Mouse (Mus musculus) CH12F3 (cell line): ENCODE results near the gene Ugt1a9.
"Not testable (repeated sequence)": the region's sequence is repeated elsewhere in the genome, so short reads cannot be mapped to it uniquely, and the experiment has no call there.

Experiments
- in situ Hi-C: fragments of 300-500 bp; cut with MboI; formaldehyde crosslinking; loops from 2 replicates; pipeline ENCODE4 v1.14.3; 2020; ENCODE audit warnings: low sequenced_read_pairs

The Ugt1a9 gene

DNA sequence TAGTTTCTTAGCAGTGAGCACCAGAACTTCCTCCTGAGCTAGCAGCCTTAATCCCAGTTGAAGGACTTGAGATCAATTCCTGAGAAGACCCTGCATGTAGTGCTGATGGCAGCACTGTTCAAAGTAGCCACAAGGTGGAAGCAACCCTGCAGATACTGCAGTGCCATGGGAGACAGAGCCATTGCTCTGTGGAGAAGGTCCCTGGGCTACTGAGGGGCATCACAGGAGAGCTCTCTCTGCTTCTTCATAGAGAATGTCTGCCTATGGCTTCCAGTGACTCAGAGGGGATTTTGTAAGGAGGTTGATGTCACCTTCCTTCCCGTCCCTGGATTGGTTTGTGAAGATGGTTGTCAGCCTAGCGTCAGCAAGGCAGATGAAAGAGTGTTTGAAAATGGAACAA, 79.5 kb downstream of the Ugt1a9 start:
- in situ Hi-C loops, result not testable (repeated sequence)

- in situ Hi-C loops, result no loop called here
These were observed 87.8 kb downstream of the Ugt1a9 start for GRCm38 (mm10) chr1:88158430-88158829.

DNA sequence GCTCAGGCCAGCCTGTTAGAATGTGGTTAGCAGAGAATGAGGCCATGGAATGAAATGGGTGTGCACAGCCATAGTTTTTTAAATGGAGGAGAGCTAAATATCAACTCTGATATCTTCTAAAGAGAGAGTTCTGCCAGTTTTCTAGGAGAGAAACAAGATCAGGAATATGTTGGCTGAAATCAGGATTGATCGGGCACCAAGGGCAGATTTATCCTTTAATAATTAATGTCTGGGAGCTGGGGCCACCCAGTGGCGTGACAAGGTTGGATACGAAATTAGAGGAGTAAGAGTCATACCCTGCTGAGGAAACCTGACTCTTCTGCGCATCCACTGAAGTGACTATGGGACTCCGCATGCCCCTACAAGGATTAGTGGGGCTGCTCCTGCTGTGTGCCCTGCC, 95.1 kb downstream of the Ugt1a9 start, which contains the start of gene Ugt1a5:
Gene Ugt1a5 (plus strand): TSS at position 302 of the 400 bp plus-strand sequence.
- in situ Hi-C loops, result no loop called here

DNA sequence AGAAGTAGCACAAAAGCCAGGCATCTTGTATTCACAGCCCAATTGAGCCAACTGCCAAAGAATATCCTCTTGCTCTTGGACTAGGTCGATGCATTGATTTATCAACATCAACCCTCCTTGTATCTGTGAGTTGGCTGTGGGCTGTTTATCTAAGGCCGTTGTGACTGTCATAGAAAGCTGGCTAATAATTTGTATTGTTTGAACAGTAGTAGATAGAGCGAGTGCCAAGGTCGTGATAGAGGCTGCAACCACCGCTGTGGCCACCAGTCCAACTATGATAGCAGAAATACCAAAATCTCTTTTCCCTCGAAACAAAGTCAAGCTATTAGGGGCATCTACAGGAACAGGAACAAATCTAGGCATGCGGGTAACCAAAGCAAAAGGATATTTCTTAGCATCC, 101.6 kb downstream of the Ugt1a9 start:
- in situ Hi-C loops, result not testable (repeated sequence)

GRCm38 (mm10) chr1:88179657-88180056, 109.1 kb downstream of the Ugt1a9 start:
- in situ Hi-C loops, result no loop called here

- in situ Hi-C loops, result no loop called here
These were observed 115.8 kb downstream of the Ugt1a9 start for GRCm38 (mm10) chr1:88186325-88186935.

DNA sequence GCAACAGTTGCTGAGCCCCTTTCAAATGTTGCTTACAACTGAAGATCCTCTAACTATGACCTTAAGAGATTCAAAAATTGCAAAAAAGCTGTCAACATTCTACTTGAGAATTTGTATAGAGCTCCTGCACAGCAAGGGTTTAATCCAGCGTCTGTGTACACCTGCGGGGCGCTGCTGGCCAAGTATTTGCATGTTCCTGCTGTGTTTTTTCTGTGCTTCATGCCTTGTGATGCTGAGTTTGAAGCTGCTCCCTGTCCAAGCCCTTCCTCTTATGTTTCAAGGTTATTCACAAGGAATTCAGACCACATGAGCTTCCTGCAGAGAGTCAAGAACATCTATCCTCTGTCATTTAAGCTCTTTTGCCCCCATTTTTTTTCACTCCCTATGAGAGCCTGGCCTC, 121.5 kb downstream of the Ugt1a9 start:
- in situ Hi-C loops, result no loop called here

GRCm38 (mm10) chr1:88195687-88196086, 125.1 kb downstream of the Ugt1a9 start:
- in situ Hi-C loops, result no loop called here

GRCm38 (mm10) chr1:88197443-88197842, 126.8 kb downstream of the Ugt1a9 start:
- in situ Hi-C loops, result no loop called here

- in situ Hi-C loops, result no loop called here
These were observed 129.4 kb downstream of the Ugt1a9 start for GRCm38 (mm10) chr1:88199996-88200395.

DNA sequence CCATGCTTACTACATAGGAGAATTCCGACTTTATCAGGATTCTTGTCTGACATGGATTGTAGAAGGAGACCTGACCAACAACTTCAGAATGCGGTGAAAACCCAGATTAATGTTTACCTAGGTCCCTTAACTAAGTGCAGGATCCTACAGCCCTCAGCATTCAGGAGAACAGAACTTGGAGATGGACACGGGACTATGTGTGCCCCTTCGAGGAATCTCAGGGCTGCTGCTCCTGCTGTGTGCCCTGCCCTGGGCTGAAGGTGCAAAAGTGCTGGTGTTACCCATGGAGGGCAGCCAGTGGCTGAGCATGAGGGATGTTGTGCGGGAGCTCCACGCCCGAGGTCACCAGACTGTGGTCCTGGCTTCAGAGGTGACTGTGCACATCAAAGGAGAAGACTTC, 129.9 kb downstream of the Ugt1a9 start, which contains the start of gene Ugt1a2:
Gene Ugt1a2 (plus strand): TSS at position 146 of the 400 bp plus-strand sequence.
- in situ Hi-C loops, result no loop called here

GRCm38 (mm10) chr1:88205294-88205922, 134.8 kb downstream of the Ugt1a9 start, which contains the start of gene Dnajb3:
Gene Dnajb3 (minus strand): TSS chr1:88205782.
- in situ Hi-C loops, result no loop called here

DNA sequence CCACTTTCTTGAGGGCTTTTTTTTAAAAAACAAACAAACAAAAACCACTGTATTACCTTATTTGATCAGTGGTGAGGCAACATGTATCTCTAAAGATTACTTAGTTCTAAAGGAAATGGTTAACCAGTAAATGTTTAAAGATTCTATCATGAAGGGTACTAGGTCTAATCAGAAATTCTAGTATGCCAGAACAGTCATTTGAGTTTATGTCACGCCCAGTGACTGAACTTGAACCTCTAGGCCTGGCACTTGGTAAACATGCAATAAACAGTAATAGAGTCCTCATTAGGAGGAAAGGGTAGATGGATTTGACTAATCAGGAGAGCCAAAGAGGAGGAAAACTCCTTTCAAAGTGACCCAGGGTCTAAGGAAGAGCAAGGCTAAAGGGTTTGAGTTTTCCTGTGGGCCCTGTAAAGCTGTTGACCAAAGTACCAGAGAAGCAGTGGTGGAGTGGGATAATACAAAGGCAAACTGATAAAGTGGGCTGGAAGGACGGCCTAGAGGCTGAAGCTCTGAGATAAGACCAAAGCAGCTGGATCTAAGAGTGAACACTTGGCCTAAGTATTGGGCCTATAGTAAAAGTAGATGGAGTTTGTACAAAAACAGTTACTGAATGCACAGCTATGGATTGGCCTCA, 136.4 kb downstream of the Ugt1a9 start:
- in situ Hi-C loops, result no loop called here

GRCm38 (mm10) chr1:88211812-88212211, 141.2 kb downstream of the Ugt1a9 start, which contains the start of gene Ugt1a1:
Gene Ugt1a1 (plus strand): TSS chr1:88211959.
- in situ Hi-C loops, result no loop called here

GRCm38 (mm10) chr1:88212341-88213045, 141.9 kb downstream of the Ugt1a9 start:
- in situ Hi-C loops, result no loop called here

DNA sequence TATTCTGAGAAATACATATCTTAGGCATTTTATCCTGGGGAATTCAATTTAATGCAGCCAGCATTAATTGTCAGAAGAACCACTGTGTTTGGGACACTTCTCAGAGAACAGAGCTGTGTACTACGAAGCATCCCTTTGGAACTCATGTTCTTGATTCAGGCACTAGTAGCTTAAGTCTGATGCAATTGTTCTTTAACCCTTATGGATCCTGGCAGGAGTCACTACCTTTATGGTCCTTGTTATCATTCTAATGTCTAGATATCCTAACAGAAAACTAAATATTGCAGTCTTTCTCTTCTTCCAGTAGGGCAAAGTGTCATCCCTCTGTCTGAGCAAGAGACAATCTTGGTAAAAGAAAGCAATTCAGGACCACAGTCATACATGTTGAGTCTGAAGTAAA, 142.5 kb downstream of the Ugt1a9 start:
- in situ Hi-C loops, result no loop called here

DNA sequence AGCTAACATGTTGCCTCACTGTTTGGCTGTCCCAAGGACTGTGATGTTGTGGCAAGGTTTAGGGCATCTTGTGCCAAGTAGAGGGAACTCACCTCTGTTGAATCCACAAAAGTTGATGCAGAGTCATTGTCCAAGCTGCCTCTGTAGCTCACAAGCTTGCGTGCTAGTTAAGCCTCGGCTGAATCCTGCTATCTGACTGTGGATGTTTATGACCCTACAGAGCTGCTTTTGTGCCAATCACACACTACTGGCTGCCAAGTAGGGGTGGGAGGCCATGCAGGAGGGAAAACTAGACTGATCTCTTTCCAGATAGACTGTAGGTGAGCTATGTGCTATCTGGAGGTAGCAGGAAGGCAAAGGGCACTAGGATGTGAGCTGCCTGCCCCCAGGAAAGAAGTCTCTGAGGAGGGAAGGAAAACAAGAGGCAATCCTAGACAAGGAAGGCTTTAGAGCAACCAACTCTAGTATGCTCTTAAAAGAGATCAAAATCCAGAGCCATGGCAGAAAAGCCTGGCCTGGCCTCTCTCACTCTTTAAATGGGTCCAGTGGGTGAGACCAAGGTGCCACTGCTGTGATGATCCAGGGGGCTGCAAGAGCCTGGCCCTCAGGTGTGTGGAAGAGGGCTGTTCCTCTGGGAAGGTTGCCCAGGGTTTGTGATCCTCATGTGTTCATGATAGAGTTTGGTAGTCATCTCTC, 143.3 kb downstream of the Ugt1a9 start:
- in situ Hi-C loops, result no loop called here

GRCm38 (mm10) chr1:88214462-88214952, 143.9 kb downstream of the Ugt1a9 start:
- in situ Hi-C loops, result no loop called here

GRCm38 (mm10) chr1:88215466-88216380, 145.1 kb downstream of the Ugt1a9 start:
- in situ Hi-C loops, result no loop called here
